Mouse (Mus musculus) forebrain, embryonic 10.5 days (tissue): ENCODE data around the gene Szt2. TPM values are rescaled to one million over a fixed set of nuclear protein-coding genes. Genes with fewer than 3 reads are reported as not detected.

ENCODE experiments used
- DNase-seq: peaks from one replicate; pipeline ENCODE4 v3.0.0-alpha.2; 2017; ENCODE audit warnings: low spot score; ENCODE audit errors: extremely low spot score
- H3K27ac ChIP-seq: fragments of 300-500 bp; sonication (generic); 2 replicates; pipeline ENCODE4 v1.5.1; 2016; ENCODE audit warnings: mild to moderate bottlenecking
- H3K27me3 ChIP-seq: fragments of 300-500 bp; sonication (generic); 2 replicates; pipeline ENCODE4 v1.6.1; 2016; ENCODE audit warnings: mild to moderate bottlenecking; ENCODE audit not compliant: poor library complexity, severe bottlenecking
- H3K36me3 ChIP-seq: fragments of 300-500 bp; sonication (generic); replicated peaks from 2 replicates; pipeline ENCODE4 v1.6.1; 2016; ENCODE audit warnings: mild to moderate bottlenecking, moderate library complexity
- H3K4me1 ChIP-seq: fragments of 300-500 bp; sonication (generic); 2 replicates; pipeline ENCODE4 v1.6.1; 2016
- H3K4me3 ChIP-seq: fragments of 300-500 bp; sonication (generic); 2 replicates; pipeline ENCODE4 v1.5.1; 2016; ENCODE audit warnings: mild to moderate bottlenecking, moderate library complexity
- H3K9me3 ChIP-seq: fragments of 300-500 bp; sonication (generic); 2 replicates; pipeline ENCODE4 v1.6.1; 2016; ENCODE audit warnings: mild to moderate bottlenecking, moderate library complexity
- WGBS: fragments of 180-500 bp; shearing (Covaris S2); methylation state at CpG from one replicate; pipeline ENCODE4 v1.1.7; 2016; 5-methylcytosine and 5-hydroxymethylcytosine counted together
- polyA plus RNA-seq: library from polyadenylated mRNA; unstranded; fragments of >200 nt; fragmentation: Nextera tagmentation; extraction: Ambion mirVana; gene quantifications from 2 replicates; pipeline ENCODE4 v1.2.1, GENCODE M21; 2016

The Szt2 gene
- polyA plus RNA-seq, 1 experiment from 2014 or later, result 9.7 TPM

DNA sequence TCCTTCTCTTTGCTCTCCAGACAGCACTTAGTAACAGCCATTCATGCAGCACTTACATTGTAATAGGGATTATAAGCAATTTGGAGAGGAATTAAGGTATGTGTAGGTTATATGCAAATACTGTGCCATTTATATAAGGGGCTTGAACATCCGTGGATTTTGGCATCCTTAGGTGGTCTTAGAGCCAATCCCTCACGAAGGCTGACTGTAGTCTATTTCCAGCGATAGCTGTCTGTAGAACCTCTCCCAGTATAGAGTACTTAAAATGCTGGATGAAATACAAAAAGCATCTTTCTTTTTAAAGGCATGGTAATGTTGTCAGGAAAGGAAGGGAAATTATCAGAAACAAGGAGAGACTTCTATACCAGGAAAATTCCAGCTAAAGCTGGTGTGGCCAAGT, 67.6 kb downstream of the Szt2 start:
- WGBS, result 78% methylated on average over 3 of the region's 3 CpGs
- no peak for DNase-seq
- Histone ChIP-seq H3K27me3 (no peaks in the 10 kb centered on the region), H3K9me3 (no peaks in the 10 kb centered on the region), H3K27ac (no peak overlapping the region), H3K4me1 (0 out of 2 replicates have a peak, but pooled peaks cover 3% of the 10 kb centered on the region), H3K4me3 (no peak overlapping the region), H3K36me3 (no peaks in the 10 kb centered on the region)

- Histone ChIP-seq H3K4me3 (no peak overlapping the region), H3K36me3 (no peaks in the 10 kb centered on the region), H3K27ac (no peak overlapping the region), H3K4me1 (0 out of 2 replicates have a peak, but pooled peaks cover 1% of the 10 kb centered on the region), H3K27me3 (no peaks in the 10 kb centered on the region), H3K9me3 (no peaks in the 10 kb centered on the region)
- WGBS, result 14% methylated on average over 7 of the region's 7 CpGs
- DNase-seq, result peak; percentile 62
These were observed 72.4 kb downstream of the Szt2 start for GRCm38 (mm10) chr4:118336658-118337057.

- Histone ChIP-seq H3K27ac (no peak overlapping the region), H3K4me3 (no peak overlapping the region), H3K4me1 (no peaks in the 10 kb centered on the region), H3K36me3 (no peaks in the 10 kb centered on the region), H3K9me3 (no peaks in the 10 kb centered on the region), H3K27me3 (no peaks in the 10 kb centered on the region)
- WGBS, result 84% methylated on average over 4 of the region's 4 CpGs
- DNase-seq, result no peak
These were observed 73.1 kb downstream of the Szt2 start for GRCm38 (mm10) chr4:118335991-118336390.

DNA sequence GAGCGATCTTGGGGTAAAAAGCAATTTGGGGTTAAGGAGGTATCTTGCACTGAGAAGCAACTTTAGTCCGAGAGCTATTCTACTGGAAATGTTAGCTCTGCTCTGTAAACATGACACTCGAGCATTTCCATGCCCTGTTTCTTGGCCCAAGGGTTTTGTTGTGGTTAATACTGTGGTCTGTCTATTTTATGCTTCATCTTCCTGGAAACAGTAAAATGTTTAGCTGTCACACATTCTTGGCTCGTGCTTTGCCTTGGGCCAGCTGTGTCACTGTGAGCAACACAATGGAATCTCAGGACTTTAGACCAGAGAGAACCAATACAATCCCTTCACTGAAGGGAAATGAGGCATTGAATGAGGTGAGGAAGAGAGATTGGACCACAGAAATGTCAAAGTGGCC, 77.3 kb downstream of the Szt2 start:
- Histone ChIP-seq H3K4me1 (no peaks in the 10 kb centered on the region), H3K27me3 (no peaks in the 10 kb centered on the region), H3K36me3 (no peaks in the 10 kb centered on the region), H3K4me3 (no peak overlapping the region), H3K9me3 (no peaks in the 10 kb centered on the region), H3K27ac (no peak overlapping the region)
- DNase-seq, result no peak
- WGBS, result 81% methylated on average over 4 of the region's 4 CpGs

GRCm38 (mm10) chr4:118326476-118326875, 82.6 kb downstream of the Szt2 start:
- H3K36me3 ChIP-seq, result no peaks in the 10 kb centered on the region
- no peaks in the 10 kb centered on the region for H3K4me1 ChIP-seq
- H3K27ac ChIP-seq, result no peak overlapping the region
- no peaks in the 10 kb centered on the region for H3K9me3 ChIP-seq
- no peaks in the 10 kb centered on the region for H3K27me3 ChIP-seq
- DNase-seq, result no peak
- H3K4me3 ChIP-seq, result no peak overlapping the region
- 86% methylated on average over 7 of the region's 7 CpGs for WGBS

DNA sequence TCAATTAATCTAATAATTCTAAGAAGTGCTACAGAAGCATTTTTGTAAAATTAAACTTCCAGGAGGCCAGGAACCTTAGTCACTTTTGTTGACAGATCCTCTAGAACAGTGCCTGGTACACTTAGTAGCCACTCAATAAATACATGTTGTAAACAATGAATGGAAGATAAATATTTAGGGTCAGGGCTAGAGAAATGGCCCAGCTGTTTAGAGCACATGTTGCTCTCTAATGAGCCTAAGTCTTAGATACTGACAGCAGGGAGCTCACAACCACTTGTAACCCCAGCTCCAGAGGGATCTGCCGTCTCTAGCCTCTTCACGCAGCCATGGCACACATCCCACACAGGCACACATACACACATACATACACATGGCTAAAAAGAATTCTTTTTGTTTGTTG, 88.4 kb downstream of the Szt2 start:
- WGBS, result 81% methylated on average over 2 of the region's 2 CpGs

GRCm38 (mm10) chr4:118319706-118320344, 89.2 kb downstream of the Szt2 start:
- Histone ChIP-seq H3K27ac (no peak overlapping the region; the same call in 1 of the 2 replicates), H3K4me3 (no peak overlapping the region), H3K27me3 (no peaks in the 10 kb centered on the region), H3K36me3 (no peaks in the 10 kb centered on the region), H3K4me1 (peaks cover 8% of the 10 kb centered on the region), H3K9me3 (no peaks in the 10 kb centered on the region)
- DNase-seq, result no peak
- 48% methylated on average over 8 of the region's 8 CpGs for WGBS

More for the DNA sequence above, 88.4 kb downstream of the Szt2 start:
- DNase-seq, result no peak
- Histone ChIP-seq H3K36me3 (no peaks in the 10 kb centered on the region), H3K27ac (no peak overlapping the region), H3K4me3 (no peak overlapping the region), H3K27me3 (no peaks in the 10 kb centered on the region), H3K4me1 (peaks cover 8% of the 10 kb centered on the region), H3K9me3 (no peaks in the 10 kb centered on the region)

- Histone ChIP-seq H3K36me3 (no peaks in the 10 kb centered on the region), H3K27me3 (no peaks in the 10 kb centered on the region), H3K4me3 (no peak overlapping the region), H3K9me3 (no peaks in the 10 kb centered on the region), H3K4me1 (peaks cover 8% of the 10 kb centered on the region), H3K27ac (no peak overlapping the region)
- 85% methylated on average over 4 of the region's 4 CpGs for WGBS
- DNase-seq, result no peak
These were observed 92.4 kb downstream of the Szt2 start for GRCm38 (mm10) chr4:118316662-118317061.

DNA sequence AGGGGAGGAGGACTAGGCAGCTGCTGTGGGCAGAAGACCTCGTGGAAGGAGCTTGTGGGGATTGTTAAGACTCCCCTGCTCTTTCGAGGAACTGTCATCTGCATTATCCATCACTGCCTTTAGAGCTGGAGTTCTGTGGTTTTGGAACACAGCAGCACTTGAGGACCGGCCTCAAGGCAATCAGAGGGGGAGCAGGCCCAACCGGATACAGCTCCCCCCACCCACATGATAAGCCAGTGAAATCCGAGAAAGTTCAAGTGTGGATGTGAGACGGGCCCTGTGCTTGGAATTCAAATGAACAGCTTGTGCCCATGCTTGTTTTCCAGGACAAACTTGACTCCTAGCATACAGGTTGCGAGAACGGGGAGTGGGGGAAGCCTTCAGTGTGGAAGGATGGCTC, 93.8 kb downstream of the Szt2 start:
- Histone ChIP-seq H3K4me3 (no peak overlapping the region), H3K36me3 (no peaks in the 10 kb centered on the region), H3K27ac (no peak overlapping the region), H3K27me3 (no peaks in the 10 kb centered on the region), H3K9me3 (no peaks in the 10 kb centered on the region), H3K4me1 (peaks cover 8% of the 10 kb centered on the region)
- 69% methylated on average over 8 of the region's 8 CpGs for WGBS
- no peak for DNase-seq

Other genes starting within 250 kb of the Szt2 start
- gene Kdm4a, start 229.2 kb downstream of the Szt2 start, polyA plus RNA-seq, result 30.3 and 32.9 TPM in 2 replicates
- 99.7 and 102 TPM in 2 replicates for gene Ptprf, start 117.9 kb downstream of the Szt2 start, polyA plus RNA-seq
- gene Med8, start 64 bp upstream of the Szt2 start, polyA plus RNA-seq, result 171 and 178 TPM in 2 replicates
- gene Elovl1, start 18.8 kb upstream of the Szt2 start, polyA plus RNA-seq, result 42.8 and 45.5 TPM in 2 replicates
- 446 and 451 TPM in 2 replicates for gene Cdc20, start 28.1 kb upstream of the Szt2 start, polyA plus RNA-seq
- 0.79 and 2.0 TPM in 2 replicates for gene Mpl, start 48.2 kb upstream of the Szt2 start, polyA plus RNA-seq
- gene Tie1, start 80.8 kb upstream of the Szt2 start, polyA plus RNA-seq, result 12.8 and 13.6 TPM in 2 replicates
- gene 2610528J11Rik, start 117.7 kb upstream of the Szt2 start, polyA plus RNA-seq, result 1.1 and 2.1 TPM in 2 replicates
- gene Tmem125, start 134.8 kb upstream of the Szt2 start, polyA plus RNA-seq, result 0.68 and 0.76 TPM in 2 replicates
- 0.73 and 0.94 TPM in 2 replicates for gene Cfap57, start 211.5 kb upstream of the Szt2 start, polyA plus RNA-seq
- gene Ebna1bp2, start 211.5 kb upstream of the Szt2 start, polyA plus RNA-seq, result 210 and 221 TPM in 2 replicates
- gene Olfr62, start 249.7 kb upstream of the Szt2 start, polyA plus RNA-seq, result not detected in 2 replicates